Mouse (Mus musculus) ES-E14 (cell line): Measurements from ENCODE around the gene Rbm38.

ENCODE experiments used
- HCFC1 ChIP-seq: IDR thresholded peaks from 2 replicates; pipeline ENCODE4 v1.6.1; 2012; ENCODE audit warnings: low read length, inconsistent platforms, borderline replicate concordance; ENCODE audit not compliant: insufficient read depth
- MAFK ChIP-seq: IDR thresholded peaks from 2 replicates; pipeline ENCODE4 v1.6.1; 2014; ENCODE audit warnings: mild to moderate bottlenecking, low read depth, low read length, inconsistent platforms; ENCODE audit not compliant: insufficient read depth
- ZC3H11A ChIP-seq: IDR thresholded peaks from 2 replicates; pipeline ENCODE4 v1.6.1; 2012; ENCODE audit warnings: low read depth, mild to moderate bottlenecking, inconsistent platforms, low read length, borderline replicate concordance
- ZNF384 ChIP-seq: IDR thresholded peaks from 2 replicates; pipeline ENCODE4 v1.6.1; 2012; ENCODE audit warnings: low read depth, low read length, inconsistent platforms

- TF ChIP-seq MAFK (no peak), ZC3H11A (no peak), ZNF384 (no peak), HCFC1 (no peak)
Measured at GRCm38 (mm10) chr2:173003737-173004136, 16.6 kb upstream of the Rbm38 start.
